Mouse (Mus musculus) kidney, postnatal 0 days (tissue): ENCODE results near the gene Acvrl1. TPM values are rescaled to one million over a fixed set of nuclear protein-coding genes. Genes with fewer than 3 reads are reported as not detected.

Experiments used
- ATAC-seq: fragments of 200-750 bp; cut with Nextera tagmentation; replicated peaks from 2 replicates; pipeline ENCODE4 v1.8.0; 2017; ENCODE audit warnings: low read depth, moderate number of reproducible peaks, moderate TSS enrichment, moderate library complexity; ENCODE audit not compliant: low FRiP score
- DNase-seq: peaks from one replicate; pipeline ENCODE4 v3.0.0-alpha.2; 2016; ENCODE audit warnings: low spot score
- H3K27ac ChIP-seq: fragments of 300-500 bp; sonication (generic); 2 replicates; pipeline ENCODE4 v1.5.1; 2014; ENCODE audit warnings: mild to moderate bottlenecking
- H3K27me3 ChIP-seq: fragments of 300-500 bp; sonication (generic); 2 replicates; pipeline ENCODE4 v1.6.1; 2014; ENCODE audit warnings: low read length, mixed read lengths; ENCODE audit not compliant: insufficient read depth
- H3K36me3 ChIP-seq: fragments of 300-500 bp; sonication (generic); 2 replicates; pipeline ENCODE4 v1.6.1; 2014; ENCODE audit warnings: low read length, mixed read lengths; ENCODE audit not compliant: insufficient read depth
- H3K4me1 ChIP-seq: fragments of 300-500 bp; sonication (generic); replicated peaks from 2 replicates; pipeline ENCODE4 v1.6.1; 2014; ENCODE audit warnings: antibody characterized with exemption, low read length, mixed read lengths; ENCODE audit not compliant: insufficient read depth
- H3K4me2 ChIP-seq: fragments of 300-500 bp; sonication (generic); 2 replicates; pipeline ENCODE4 v1.6.1; 2014; ENCODE audit warnings: mild to moderate bottlenecking, low read length, moderate library complexity, mixed read lengths
- H3K4me3 ChIP-seq: fragments of 300-500 bp; sonication (generic); replicated peaks from 2 replicates; pipeline ENCODE4 v1.5.1; 2014; ENCODE audit warnings: low read depth, low read length
- H3K9ac ChIP-seq: fragments of 300-500 bp; sonication (generic); 2 replicates; pipeline ENCODE4 v1.6.1; 2014; ENCODE audit warnings: low read depth, low read length
- H3K9me3 ChIP-seq: fragments of 300-500 bp; sonication (generic); replicated peaks from 2 replicates; pipeline ENCODE4 v1.6.1; 2016; ENCODE audit warnings: low read length, inconsistent platforms, mixed read lengths
- CTCF ChIP-seq: IDR thresholded peaks from 2 replicates; pipeline ENCODE4 v1.5.1; 2016; ENCODE audit warnings: antibody characterized with exemption, low read depth, mild to moderate bottlenecking, moderate library complexity
- WGBS: fragments of 180-500 bp; shearing (Covaris S2); extraction: QIAGEN DNeasy Blood & Tissue Kit; methylation state at CpG from one replicate; pipeline ENCODE4 v1.1.7; 2014; 5-methylcytosine and 5-hydroxymethylcytosine counted together
- polyA plus RNA-seq: library from polyadenylated mRNA; unstranded; fragments of >200 nt; fragmentation: Nextera tagmentation; extraction: Ambion mirVana; gene quantifications from 2 replicates; pipeline ENCODE4 v1.2.1, GENCODE M21; 2015

Acvrl1 gene
- polyA plus RNA-seq, 1 experiment from 2014 or later: 16.9 TPM

GRCm38 (mm10) chr15:101181500-101181899, 53.2 kb downstream of the Acvrl1 start:
- no peak overlapping the region for H3K4me2 ChIP-seq
- 25% methylated on average over 4 of the region's 4 CpGs for WGBS
- peak overlapping the region; percentile 37; the same call in 1 of the 2 replicates for H3K9ac ChIP-seq
- H3K9me3 ChIP-seq: no peaks in the 10 kb centered on the region
- no peak for TF ChIP-seq CTCF
- no peaks in the 10 kb centered on the region for H3K36me3 ChIP-seq
- peak overlapping the region; percentile 77 for H3K27ac ChIP-seq
- H3K4me1 ChIP-seq: peaks cover 43% of the 10 kb centered on the region
- H3K27me3 ChIP-seq: no peaks in the 10 kb centered on the region
- DNase-seq: no peak
- H3K4me3 ChIP-seq: no peak overlapping the region
- no peak for ATAC-seq

DNA sequence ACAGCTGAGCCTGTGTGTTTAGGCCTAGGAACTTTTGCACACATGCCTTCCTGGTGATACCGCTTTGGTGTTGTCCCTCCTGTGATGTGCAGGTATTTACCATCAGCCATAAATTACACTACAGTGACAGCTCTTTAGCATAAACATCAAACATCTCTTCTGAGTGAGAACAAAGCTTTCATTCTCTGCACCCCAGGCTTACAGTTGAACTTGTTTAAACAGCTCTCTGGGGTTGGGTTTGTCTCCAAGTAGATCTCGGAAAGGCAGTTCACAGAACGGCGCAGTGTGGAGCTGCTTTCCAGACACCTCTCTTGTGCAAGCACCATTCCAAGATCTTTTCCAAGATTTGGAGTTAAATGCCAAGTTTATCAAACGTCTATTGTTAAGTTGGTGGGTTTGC, 54.4 kb downstream of the Acvrl1 start:
- DNase-seq (peak; percentile 52), ATAC-seq (no peak)
- Histone ChIP-seq H3K36me3 (no peaks in the 10 kb centered on the region), H3K27ac (peak overlapping the region; percentile 11; the same call in 1 of the 2 replicates), H3K4me3 (no peak overlapping the region), H3K4me1 (peaks cover 37% of the 10 kb centered on the region), H3K4me2 (no peak overlapping the region), H3K9ac (no peak overlapping the region), H3K9me3 (no peaks in the 10 kb centered on the region), H3K27me3 (no peaks in the 10 kb centered on the region)
- no peak for TF ChIP-seq CTCF
- WGBS: 36% methylated on average over 5 of the region's 5 CpGs

DNA sequence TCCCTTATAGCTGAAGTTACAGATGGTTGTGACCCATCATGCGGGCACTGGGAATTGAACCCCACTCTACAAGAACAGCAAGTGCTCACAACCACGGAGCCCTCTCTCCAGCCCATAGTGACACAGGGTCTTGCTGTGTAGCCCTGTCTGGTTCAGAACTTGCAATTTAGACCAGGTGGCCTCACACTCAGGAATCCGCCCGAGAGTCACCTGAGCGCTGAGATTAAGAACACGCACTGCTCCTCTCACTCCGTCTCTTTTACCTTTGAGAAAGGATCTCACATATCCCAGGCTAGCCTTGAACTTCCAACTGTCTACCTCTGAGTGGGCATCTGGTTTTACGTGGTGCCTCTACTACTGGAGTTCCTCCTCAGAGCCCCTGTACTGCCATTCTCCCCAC, 56.0 kb downstream of the Acvrl1 start:
- ATAC-seq (no peak), DNase-seq (no peak)
- H3K36me3 ChIP-seq: no peaks in the 10 kb centered on the region
- peaks cover 32% of the 10 kb centered on the region for H3K4me1 ChIP-seq
- H3K27me3 ChIP-seq: no peaks in the 10 kb centered on the region
- H3K27ac ChIP-seq: no peak overlapping the region
- no peak overlapping the region for H3K9ac ChIP-seq
- H3K4me3 ChIP-seq: no peak overlapping the region
- WGBS: 96% methylated on average over 8 of the region's 8 CpGs
- H3K9me3 ChIP-seq: no peaks in the 10 kb centered on the region
- no peak for TF ChIP-seq CTCF
- no peak overlapping the region for H3K4me2 ChIP-seq

GRCm38 (mm10) chr15:101185549-101185948, 57.2 kb downstream of the Acvrl1 start:
- Histone ChIP-seq H3K27ac (no peak overlapping the region), H3K27me3 (no peaks in the 10 kb centered on the region), H3K4me3 (no peak overlapping the region), H3K9me3 (no peaks in the 10 kb centered on the region), H3K4me1 (peaks cover 29% of the 10 kb centered on the region), H3K36me3 (no peaks in the 10 kb centered on the region), H3K9ac (no peak overlapping the region), H3K4me2 (no peak overlapping the region)
- peak; percentile 39; the same call in 1 of the 2 replicates for TF ChIP-seq CTCF
- WGBS: 94% methylated on average over 3 of the region's 3 CpGs
- no peak for DNase-seq
- no peak for ATAC-seq

DNA sequence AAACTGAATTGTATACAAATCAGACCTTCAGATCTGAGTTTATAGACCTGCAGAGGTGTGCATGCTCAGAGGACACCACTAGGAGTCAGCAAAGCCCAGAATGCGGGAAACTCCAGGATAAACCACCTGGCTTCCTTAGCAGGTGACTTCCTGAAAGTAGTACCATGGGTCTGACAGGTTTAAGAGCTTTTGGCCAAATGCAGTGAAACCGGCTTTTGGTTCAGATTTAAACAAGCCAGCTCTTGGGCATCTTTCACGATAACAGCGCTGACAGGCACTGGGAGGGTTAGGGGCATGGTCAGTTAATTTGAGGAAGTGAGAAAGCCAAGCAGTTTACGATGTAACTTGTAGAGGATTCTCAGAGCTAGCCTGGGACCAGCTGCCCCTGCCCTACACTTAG, 59.6 kb downstream of the Acvrl1 start:
- 44% methylated on average over 5 of the region's 5 CpGs for WGBS
- Histone ChIP-seq H3K4me3 (no peak overlapping the region), H3K9me3 (no peaks in the 10 kb centered on the region), H3K27ac (no peak overlapping the region; the same call in 1 of the 2 replicates), H3K27me3 (no peaks in the 10 kb centered on the region), H3K4me2 (no peak overlapping the region), H3K36me3 (no peaks in the 10 kb centered on the region), H3K9ac (no peak overlapping the region), H3K4me1 (peaks cover 23% of the 10 kb centered on the region)
- peak; percentile 65 for TF ChIP-seq CTCF
- ATAC-seq (no peak), DNase-seq (no peak)

DNA sequence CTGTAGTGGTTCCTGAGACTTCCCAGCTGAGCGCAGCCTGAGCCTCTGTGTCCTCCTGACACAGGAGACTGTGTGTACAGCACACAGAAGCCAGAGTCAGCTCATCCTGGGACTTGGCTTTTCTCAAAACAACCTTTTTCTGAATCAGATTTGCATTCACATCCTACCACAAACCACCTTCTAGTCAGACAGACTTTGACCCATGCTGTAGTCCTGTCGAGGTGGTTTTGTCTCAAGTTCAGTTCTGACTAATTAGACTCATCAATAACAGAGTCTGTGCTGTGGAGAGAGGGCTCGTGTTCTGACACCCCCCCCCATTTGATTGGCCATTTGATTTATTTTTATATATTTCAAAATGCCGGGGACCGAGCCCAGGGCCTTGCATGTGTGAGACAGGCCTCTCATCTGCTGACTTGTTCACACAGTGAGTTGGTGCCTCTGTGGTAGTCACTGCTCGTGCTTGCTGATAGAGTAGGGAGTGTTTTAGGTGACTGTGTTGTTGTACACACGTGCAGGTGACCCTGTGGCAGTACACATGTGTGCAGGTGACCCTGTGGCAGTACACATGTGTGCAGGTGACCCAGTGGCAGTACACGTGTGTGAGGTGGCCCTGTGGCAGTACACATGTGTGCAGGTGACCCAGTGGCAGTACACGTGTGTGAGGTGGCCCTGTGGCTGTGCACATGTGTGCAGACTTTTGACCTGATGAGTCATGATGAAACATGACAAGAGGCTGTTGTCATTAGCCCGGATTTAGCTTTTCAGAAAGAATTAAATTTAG, 61.8 kb downstream of the Acvrl1 start:
- no peaks in the 10 kb centered on the region for H3K9me3 ChIP-seq
- H3K4me1 ChIP-seq: peaks cover 27% of the 10 kb centered on the region
- 68% methylated on average over 10 of the region's 10 CpGs for WGBS
- H3K27me3 ChIP-seq: no peaks in the 10 kb centered on the region
- ATAC-seq (no peak), DNase-seq (no peak)
- no peak overlapping the region for H3K4me2 ChIP-seq
- TF ChIP-seq CTCF: no peak
- H3K4me3 ChIP-seq: no peak overlapping the region
- no peak overlapping the region for H3K9ac ChIP-seq
- no peak overlapping the region for H3K27ac ChIP-seq
- H3K36me3 ChIP-seq: no peaks in the 10 kb centered on the region

GRCm38 (mm10) chr15:101190762-101191150, 62.4 kb downstream of the Acvrl1 start:
- Histone ChIP-seq H3K4me1 (peaks cover 27% of the 10 kb centered on the region), H3K9me3 (no peaks in the 10 kb centered on the region), H3K9ac (no peak overlapping the region), H3K27ac (no peak overlapping the region), H3K27me3 (no peaks in the 10 kb centered on the region), H3K4me2 (no peak overlapping the region), H3K4me3 (no peak overlapping the region), H3K36me3 (no peaks in the 10 kb centered on the region)
- DNase-seq (no peak), ATAC-seq (no peak)
- TF ChIP-seq CTCF: no peak
- 68% methylated on average over 5 of the region's 5 CpGs for WGBS
